Mouse (Mus musculus) liver, embryonic 14.5 days (tissue): ENCODE data around the gene Junb. TPM values are rescaled to one million over a fixed set of nuclear protein-coding genes. Genes with fewer than 3 reads are reported as not detected.

ENCODE experiments used
- ATAC-seq: fragments of 200-750 bp; cut with Nextera tagmentation; 2 replicates; pipeline ENCODE4 v1.8.0; 2017; ENCODE audit warnings: moderate number of reproducible peaks, mild to moderate bottlenecking, moderate library complexity; ENCODE audit not compliant: insufficient read depth
- DNase-seq, 3 experiments: peaks; one replicate each; pipeline ENCODE4 v3.0.0-alpha.2; 2012 to 2013; ENCODE audit warnings: low read depth in 3 of 3, low spot score in 3 of 3
- H3K27ac ChIP-seq: fragments of 300-500 bp; sonication (generic); 2 replicates; pipeline ENCODE4 v1.5.1; 2014; ENCODE audit warnings: moderate library complexity, mild to moderate bottlenecking, control low read depth, inconsistent platforms
- H3K27me3 ChIP-seq: fragments of 300-500 bp; sonication (generic); 2 replicates; pipeline ENCODE4 v1.6.1; 2014; ENCODE audit warnings: mild to moderate bottlenecking, low read length, moderate library complexity; ENCODE audit not compliant: control insufficient read depth, insufficient read depth
- H3K36me3 ChIP-seq: fragments of 300-500 bp; sonication (generic); replicated peaks from 2 replicates; pipeline ENCODE4 v1.6.1; 2014; ENCODE audit warnings: low read depth; ENCODE audit not compliant: control insufficient read depth, insufficient read depth
- H3K4me1 ChIP-seq, 2 experiments: fragments of 200-500 bp in 1 of 2; fragments of 300-500 bp in 1 of 2; sonication (generic) in 1 of 2; replicated peaks; 2 replicates each; pipeline ENCODE4 v1.6.1; 2012 to 2014; ENCODE audit warnings: antibody characterized with exemption in 1 of 2, inconsistent platforms in 1 of 2, low read length in 1 of 2; ENCODE audit not compliant: control insufficient read depth in 2 of 2, insufficient read depth in 2 of 2
- H3K4me2 ChIP-seq: fragments of 300-500 bp; sonication (generic); 2 replicates; pipeline ENCODE4 v1.6.1; 2014; ENCODE audit warnings: low read depth, mild to moderate bottlenecking, control low read depth, moderate library complexity
- H3K4me3 ChIP-seq, 2 experiments: fragments of 200-500 bp in 1 of 2; fragments of 300-500 bp in 1 of 2; sonication (generic) in 1 of 2; 2 replicates each; pipeline ENCODE4 v1.5.1; 2012 to 2014; ENCODE audit warnings: low read depth in 2 of 2, low read length in 2 of 2, mild to moderate bottlenecking in 2 of 2, control low read depth in 1 of 2, inconsistent platforms in 1 of 2, moderate library complexity in 1 of 2; ENCODE audit not compliant: insufficient read depth in 1 of 2
- H3K9ac ChIP-seq: fragments of 300-500 bp; sonication (generic); replicated peaks from 2 replicates; pipeline ENCODE4 v1.6.1; 2014; ENCODE audit warnings: mild to moderate bottlenecking, control low read depth, moderate library complexity
- H3K9me3 ChIP-seq: fragments of 300-500 bp; sonication (generic); 2 replicates; pipeline ENCODE4 v1.6.1; 2016; ENCODE audit warnings: low read length, mixed read lengths; ENCODE audit not compliant: control insufficient read depth
- CTCF ChIP-seq: IDR thresholded peaks from 2 replicates; pipeline ENCODE4 v1.5.1; 2016; ENCODE audit warnings: antibody characterized with exemption, low read depth, control low read depth
- EP300 ChIP-seq: IDR thresholded peaks from 2 replicates; pipeline ENCODE4 v1.6.1; 2016; ENCODE audit warnings: antibody characterized with exemption, low read depth
- WGBS: fragments of 180-500 bp; shearing (Covaris S2); extraction: QIAGEN DNeasy Blood & Tissue Kit; methylation state at CpG from one replicate; pipeline ENCODE4 v1.1.7; 2014; ENCODE audit not compliant: insufficient replicate concordance; 5-methylcytosine and 5-hydroxymethylcytosine counted together
- polyA plus RNA-seq, 2 experiments: library from polyadenylated mRNA; depleted of rRNA in 1 of 2; stranded (reverse) in 1 of 2; unstranded in 1 of 2; fragments of >200 nt; fragmentation: Nextera tagmentation in 1 of 2; extraction: Ambion mirVana in 1 of 2; gene quantifications; 2 replicates each; pipeline versions ENCODE4 v1.2.1 to v1.2.3; 2012 to 2014

Gene Junb
- polyA plus RNA-seq, 2 experiments, result 8.3 to 10.5 TPM

GRCm38 (mm10) chr8:84949753-84950152, 28.8 kb downstream of the Junb start:
- no peaks in the 10 kb centered on the region for H3K9me3 ChIP-seq
- peaks cover 0 to 5% of the 10 kb centered on the region in 2 experiments; a peak in 3 of 4 replicates for H3K4me1 ChIP-seq
- no peak overlapping the region for H3K27ac ChIP-seq
- no peak overlapping the region for H3K9ac ChIP-seq
- WGBS, result 21% methylated on average over 12 of the region's 12 CpGs
- TF ChIP-seq CTCF, result 0 out of 2 replicates have a peak, but pooled peaks have one; percentile 6
- TF ChIP-seq EP300, result no peak
- no peak for ATAC-seq
- peaks cover 48% of the 10 kb centered on the region for H3K27me3 ChIP-seq
- H3K4me3 ChIP-seq, result no peak overlapping the region
- DNase-seq, result no peak
- H3K36me3 ChIP-seq, result no peaks in the 10 kb centered on the region
- no peak overlapping the region for H3K4me2 ChIP-seq

DNA sequence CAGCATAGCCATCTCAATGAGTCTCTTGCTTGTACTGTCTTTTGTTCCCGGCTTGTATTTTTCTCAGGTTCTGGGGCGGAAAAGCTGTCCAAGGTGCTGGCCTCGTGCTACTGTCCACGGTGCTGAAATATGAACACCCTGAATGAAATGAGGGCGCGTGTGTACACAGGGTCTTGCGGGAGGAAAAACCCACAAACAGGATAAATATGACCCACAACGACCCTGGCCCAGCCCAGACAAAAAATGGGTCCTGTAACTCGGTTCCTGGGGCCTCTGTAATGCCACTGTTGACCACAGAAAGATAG, 31.3 kb downstream of the Junb start:
- peaks cover 66% of the 10 kb centered on the region for H3K27me3 ChIP-seq
- DNase-seq (no peak), ATAC-seq (no peak)
- peaks cover 2 to 8% of the 10 kb centered on the region in 2 experiments; a peak in 3 of 4 replicates for H3K4me1 ChIP-seq
- no peak overlapping the region for H3K4me2 ChIP-seq
- TF ChIP-seq EP300, result no peak
- TF ChIP-seq CTCF, result no peak
- H3K27ac ChIP-seq, result no peak overlapping the region
- no peaks in the 10 kb centered on the region for H3K36me3 ChIP-seq
- H3K4me3 ChIP-seq, result no peak overlapping the region
- H3K9ac ChIP-seq, result no peak overlapping the region
- 11% methylated on average over 9 of the region's 9 CpGs for WGBS
- H3K9me3 ChIP-seq, result no peaks in the 10 kb centered on the region

GRCm38 (mm10) chr8:84946528-84947240, 31.8 kb downstream of the Junb start, which contains the start of gene Rtbdn:
Gene Rtbdn, plus strand, starts transcription at chr8:84946991.
- peaks cover 66% of the 10 kb centered on the region for H3K27me3 ChIP-seq
- peaks cover 2 to 8% of the 10 kb centered on the region in 2 experiments; a peak in 3 of 4 replicates for H3K4me1 ChIP-seq
- no peak within 1 kb of the TSS for H3K9ac ChIP-seq
- peak within 1 kb of the TSS in 1 of 2 experiments; percentile 1; a peak in 2 of 4 replicates for H3K4me3 ChIP-seq
- no peak for DNase-seq
- H3K27ac ChIP-seq, result no peak within 1 kb of the TSS
- no peaks in the 10 kb centered on the region for H3K36me3 ChIP-seq
- 10% methylated on average over 17 of the region's 17 CpGs for WGBS
- ATAC-seq, result no peak
- TF ChIP-seq EP300, result no peak
- TF ChIP-seq CTCF, result peak; percentile 59
- H3K4me2 ChIP-seq, result peak within 1 kb of the TSS; percentile 16
- H3K9me3 ChIP-seq, result no peaks in the 10 kb centered on the region

DNA sequence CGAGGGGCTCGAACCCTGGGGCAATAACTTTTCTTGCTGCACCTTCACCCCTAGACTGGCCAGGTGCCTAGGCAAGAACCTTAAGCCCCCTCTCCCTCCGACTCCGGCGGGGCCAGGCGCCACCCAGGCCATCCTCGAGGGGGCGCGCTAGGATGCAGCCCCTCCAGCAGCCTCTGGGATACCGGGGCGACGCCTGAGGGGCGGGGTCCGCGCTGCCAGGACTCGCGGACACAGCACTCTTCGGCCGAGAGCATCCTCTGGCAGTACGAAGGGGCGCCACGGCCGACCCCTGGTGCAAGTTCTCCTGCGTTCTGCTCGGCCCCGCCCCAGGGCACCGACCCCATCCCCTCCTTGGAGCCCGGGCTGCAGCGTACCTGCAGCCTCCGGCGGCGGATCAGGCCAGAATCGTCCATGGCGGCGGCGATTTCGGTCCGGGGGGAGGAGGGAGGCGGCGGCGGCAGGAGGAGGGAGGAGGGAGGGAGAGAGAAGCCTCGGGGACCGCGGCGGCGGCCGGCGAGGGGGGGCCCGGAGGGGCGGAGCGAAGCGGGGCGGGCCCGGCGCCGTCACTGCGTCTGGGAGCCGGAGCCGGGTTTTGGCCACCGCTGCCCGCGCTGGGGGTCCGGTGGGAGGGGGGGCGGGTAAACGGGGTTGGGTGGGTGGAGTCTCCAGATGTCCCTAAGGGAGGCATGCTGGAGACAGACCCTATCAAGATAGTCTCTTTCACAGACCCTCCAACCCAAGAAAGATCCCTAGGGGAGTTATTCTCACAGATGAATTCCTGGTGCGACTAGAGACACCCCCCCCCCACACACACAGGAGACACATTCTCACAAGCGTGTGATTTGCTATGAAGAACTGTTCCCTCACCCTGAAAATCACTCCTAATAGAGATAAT, 32.6 kb downstream of the Junb start:
- H3K4me3 ChIP-seq, result peak overlapping the region in 1 of 2 experiments; percentile 1; a peak in 2 of 4 replicates
- H3K27me3 ChIP-seq, result peaks cover 69% of the 10 kb centered on the region
- 2% methylated on average over 59 of the region's 67 CpGs for WGBS
- TF ChIP-seq EP300 (no peak), CTCF (no peak)
- no peak for DNase-seq
- no peak overlapping the region for H3K9ac ChIP-seq
- H3K27ac ChIP-seq, result no peak overlapping the region
- no peaks in the 10 kb centered on the region for H3K36me3 ChIP-seq
- no peak for ATAC-seq
- peaks cover 2 to 8% of the 10 kb centered on the region in 2 experiments; a peak in 3 of 4 replicates for H3K4me1 ChIP-seq
- peak overlapping the region; percentile 16 for H3K4me2 ChIP-seq
- no peaks in the 10 kb centered on the region for H3K9me3 ChIP-seq

GRCm38 (mm10) chr8:84945235-84945632, 33.3 kb downstream of the Junb start:
- Histone ChIP-seq H3K4me1 (peaks cover 2 to 8% of the 10 kb centered on the region in 2 experiments; a peak in 3 of 4 replicates), H3K36me3 (no peaks in the 10 kb centered on the region), H3K27me3 (peaks cover 66% of the 10 kb centered on the region), H3K27ac (no peak overlapping the region), H3K9ac (no peak overlapping the region), H3K4me3 (no peak overlapping the region), H3K9me3 (no peaks in the 10 kb centered on the region), H3K4me2 (no peak overlapping the region)
- TF ChIP-seq CTCF (no peak), EP300 (no peak)
- ATAC-seq, result no peak
- DNase-seq, result no peak
- WGBS, result 10% methylated on average over 11 of the region's 11 CpGs
